Mouse (Mus musculus) MEL (cell line): ENCODE data around the gene Rbfox2. TPM values are rescaled to one million over a fixed set of nuclear protein-coding genes. Genes with fewer than 3 reads are reported as not detected.

Experiments
- DNase-seq: peaks from one replicate; pipeline ENCODE4 v3.0.0; 2011; ENCODE audit warnings: low read depth, low spot score
- H3K27ac ChIP-seq: 2 replicates; pipeline ENCODE4 v1.5.1; 2012; ENCODE audit warnings: low read depth, mild to moderate bottlenecking, control low read depth, low read length, moderate library complexity; ENCODE audit not compliant: control insufficient read depth
- H3K27me3 ChIP-seq, 2 experiments: fragments of 150-350 bp in 1 of 2; sonication (generic) in 1 of 2; 2 replicates each; pipeline ENCODE4 v1.6.1; 2012; ENCODE audit warnings: low read length in 2 of 2, mild to moderate bottlenecking in 2 of 2, improper control_type of control experiment in 1 of 2, moderate library complexity in 1 of 2; ENCODE audit not compliant: insufficient read depth in 2 of 2, control insufficient read depth in 1 of 2
- H3K36me3 ChIP-seq, 2 experiments: 2 replicates each; pipeline ENCODE4 v1.6.1; 2012 to 2014; ENCODE audit warnings: low read length in 2 of 2, improper control_type of control experiment in 1 of 2, inconsistent platforms in 1 of 2, mild to moderate bottlenecking in 1 of 2; ENCODE audit not compliant: insufficient read depth in 2 of 2, control insufficient read depth in 1 of 2
- H3K4me1 ChIP-seq, 2 experiments: fragments of 150-350 bp in 1 of 2; sonication (generic) in 1 of 2; 2 replicates each; pipeline ENCODE4 v1.6.1; 2012; ENCODE audit warnings: low read length in 2 of 2, improper control_type of control experiment in 1 of 2, mild to moderate bottlenecking in 1 of 2; ENCODE audit not compliant: insufficient read depth in 2 of 2, control insufficient read depth in 1 of 2
- H3K4me3 ChIP-seq, 2 experiments: fragments of 150-350 bp in 1 of 2; sonication (generic) in 1 of 2; 2 replicates each; pipeline ENCODE4 v1.5.1; 2012; ENCODE audit warnings: low read depth in 2 of 2, low read length in 2 of 2, mild to moderate bottlenecking in 2 of 2, moderate library complexity in 2 of 2, control low read depth in 1 of 2, improper control_type of control experiment in 1 of 2; ENCODE audit not compliant: control insufficient read depth in 1 of 2, insufficient read depth in 1 of 2
- H3K79me2 ChIP-seq: 2 replicates; pipeline ENCODE4 v1.6.1; 2012; ENCODE audit warnings: mild to moderate bottlenecking, low read length, moderate library complexity; ENCODE audit not compliant: control insufficient read depth, poor library complexity, insufficient read depth
- H3K9ac ChIP-seq: 2 replicates; pipeline ENCODE4 v1.6.1; 2012; ENCODE audit warnings: low read depth, mild to moderate bottlenecking, control low read depth, low read length, moderate library complexity; ENCODE audit not compliant: control insufficient read depth, poor library complexity, severe bottlenecking
- H3K9me3 ChIP-seq: fragments of 150-350 bp; sonication (generic); replicated peaks from 2 replicates; pipeline ENCODE4 v1.6.1; 2012; ENCODE audit warnings: mild to moderate bottlenecking, low read length, improper control_type of control experiment, moderate library complexity; ENCODE audit not compliant: insufficient read depth
- CHD1 ChIP-seq: IDR thresholded peaks from 2 replicates; pipeline ENCODE4 v1.6.1; 2012; ENCODE audit warnings: low read depth, mild to moderate bottlenecking, inconsistent platforms, low read length, improper control_type of control experiment
- CHD2 ChIP-seq: IDR thresholded peaks from 2 replicates; pipeline ENCODE4 v1.6.1; 2011; ENCODE audit warnings: low read length, improper control_type of control experiment
- CTCF ChIP-seq, 3 experiments: IDR thresholded peaks in 2 of 3; conservative IDR thresholded peaks in 1 of 3; 2 replicates each; pipeline ENCODE4 v1.5.1; 2011 to 2012; ENCODE audit warnings: low read length in 3 of 3, low read depth in 2 of 3, mild to moderate bottlenecking in 2 of 3, improper control_type of control experiment in 1 of 3, inconsistent platforms in 1 of 3, mixed read lengths in 1 of 3, moderate library complexity in 1 of 3; ENCODE audit not compliant: control insufficient read depth in 1 of 3, insufficient read depth in 1 of 3, poor library complexity in 1 of 3, severe bottlenecking in 1 of 3
- ELF1 ChIP-seq: IDR thresholded peaks from 2 replicates; pipeline ENCODE4 v1.6.1; 2014; ENCODE audit warnings: low read depth, mild to moderate bottlenecking, inconsistent platforms, low read length, improper control_type of control experiment, moderate library complexity
- EP300 ChIP-seq, 2 experiments: IDR thresholded peaks; 2 replicates each; pipeline ENCODE4 v1.6.1; 2011; ENCODE audit warnings: improper control_type of control experiment in 2 of 2, low read length in 2 of 2, low read depth in 1 of 2, mild to moderate bottlenecking in 1 of 2
- ETS1 ChIP-seq: IDR thresholded peaks from 2 replicates; pipeline ENCODE4 v1.6.1; 2012; ENCODE audit warnings: low read depth, mild to moderate bottlenecking, inconsistent platforms, low read length, improper control_type of control experiment, moderate library complexity
- GABPA ChIP-seq: IDR thresholded peaks from 2 replicates; pipeline ENCODE4 v1.6.1; 2012; ENCODE audit warnings: low read depth, mild to moderate bottlenecking, inconsistent platforms, low read length, improper control_type of control experiment, moderate library complexity
- HCFC1 ChIP-seq: IDR thresholded peaks from 2 replicates; pipeline ENCODE4 v1.6.1; 2012; ENCODE audit warnings: low read depth, mild to moderate bottlenecking, inconsistent platforms, low read length, improper control_type of control experiment, moderate library complexity
- JUND ChIP-seq: IDR thresholded peaks from 2 replicates; pipeline ENCODE4 v1.6.1; 2011; ENCODE audit warnings: low read depth, mild to moderate bottlenecking, improper control_type of control experiment, low read length
- MAX ChIP-seq: IDR thresholded peaks from 2 replicates; pipeline ENCODE4 v1.6.1; 2011; ENCODE audit warnings: low read length, improper control_type of control experiment
- MAZ ChIP-seq: IDR thresholded peaks from 2 replicates; pipeline ENCODE4 v1.6.1; 2012; ENCODE audit warnings: low read depth, mild to moderate bottlenecking, inconsistent platforms, low read length, improper control_type of control experiment
- MEF2A ChIP-seq: IDR thresholded peaks from 2 replicates; pipeline ENCODE4 v1.6.1; 2014; ENCODE audit warnings: low read depth, mild to moderate bottlenecking, inconsistent platforms, low read length, improper control_type of control experiment; ENCODE audit not compliant: poor library complexity, insufficient replicate concordance, severe bottlenecking; ENCODE audit errors: extremely low read depth
- MYB ChIP-seq: IDR thresholded peaks from 2 replicates; pipeline ENCODE4 v1.6.1; 2011; ENCODE audit warnings: mild to moderate bottlenecking, low read depth, low read length, improper control_type of control experiment
- MYC ChIP-seq: IDR thresholded peaks from 2 replicates; pipeline ENCODE4 v1.6.1; 2011; ENCODE audit warnings: low read depth, mild to moderate bottlenecking, low read length, improper control_type of control experiment, moderate library complexity
- POLR2A ChIP-seq, 2 experiments: IDR thresholded peaks; 2 replicates each; pipeline ENCODE4 v1.6.1; 2011 to 2012; ENCODE audit warnings: low read length in 2 of 2, mild to moderate bottlenecking in 2 of 2, control low read depth in 1 of 2, improper control_type of control experiment in 1 of 2, low read depth in 1 of 2, moderate library complexity in 1 of 2; ENCODE audit not compliant: control insufficient read depth in 1 of 2, insufficient read depth in 1 of 2, poor library complexity in 1 of 2
- POLR2AphosphoS2 ChIP-seq: IDR thresholded peaks from 2 replicates; pipeline ENCODE4 v1.6.1; 2011; ENCODE audit warnings: low read length, improper control_type of control experiment
- POLR2AphosphoS5 ChIP-seq: IDR thresholded peaks from 2 replicates; pipeline ENCODE4 v1.6.1; 2012; ENCODE audit warnings: low read depth, borderline replicate concordance, mild to moderate bottlenecking, inconsistent platforms, low read length, moderate library complexity, mixed read lengths
- RAD21 ChIP-seq: IDR thresholded peaks from 2 replicates; pipeline ENCODE4 v1.6.1; 2011; ENCODE audit warnings: mild to moderate bottlenecking, low read depth, low read length, improper control_type of control experiment
- RCOR1 ChIP-seq: IDR thresholded peaks from 2 replicates; pipeline ENCODE4 v1.6.1; 2012; ENCODE audit warnings: low read depth, mild to moderate bottlenecking, inconsistent platforms, low read length, improper control_type of control experiment
- SMC3 ChIP-seq: IDR thresholded peaks from 2 replicates; pipeline ENCODE4 v1.6.1; 2011; ENCODE audit warnings: low read depth, low read length, improper control_type of control experiment
- TAL1 ChIP-seq: IDR thresholded peaks from 2 replicates; pipeline ENCODE4 v1.6.1; 2012; ENCODE audit warnings: mild to moderate bottlenecking, inconsistent platforms, low read length, moderate library complexity, mixed read lengths
- TCF12 ChIP-seq: IDR thresholded peaks from 2 replicates; pipeline ENCODE4 v1.6.1; 2014; ENCODE audit warnings: low read depth, mild to moderate bottlenecking, inconsistent platforms, low read length, improper control_type of control experiment, moderate library complexity
- UBTF ChIP-seq: IDR thresholded peaks from 2 replicates; pipeline ENCODE4 v1.6.1; 2012; ENCODE audit warnings: low read depth, mild to moderate bottlenecking, inconsistent platforms, low read length, improper control_type of control experiment, moderate library complexity, borderline replicate concordance; ENCODE audit not compliant: insufficient read depth
- USF1 ChIP-seq: IDR thresholded peaks from 2 replicates; pipeline ENCODE4 v1.6.1; 2014; ENCODE audit warnings: low read depth, mild to moderate bottlenecking, inconsistent platforms, low read length, improper control_type of control experiment, moderate library complexity
- ZMIZ1 ChIP-seq: IDR thresholded peaks from 2 replicates; pipeline ENCODE4 v1.6.1; 2012; ENCODE audit warnings: low read depth, mild to moderate bottlenecking, inconsistent platforms, low read length, improper control_type of control experiment, moderate library complexity
- ZNF384 ChIP-seq: IDR thresholded peaks from 2 replicates; pipeline ENCODE4 v1.6.1; 2012; ENCODE audit warnings: low read depth, mild to moderate bottlenecking, inconsistent platforms, low read length, improper control_type of control experiment
- polyA plus RNA-seq, 2 experiments: library from polyadenylated mRNA; stranded (reverse) in 1 of 2; unstranded in 1 of 2; fragments of >175 nt in 1 of 2; fragments of >200 nt in 1 of 2; gene quantifications; 2 replicates each; pipeline versions ENCODE4 v1.2.1 to v1.2.4; 2012; ENCODE audit warnings: low replicate concordance in 2 of 2, low read depth in 1 of 2; ENCODE audit not compliant: insufficient read length in 2 of 2, insufficient read depth in 1 of 2, missing spikeins in 1 of 2
- total RNA-seq: library from RNA; depleted of rRNA; stranded (reverse); fragments of 300-350 nt; gene quantifications from 2 replicates; pipeline ENCODE4 v1.2.3, GENCODE M21; 2012

The Rbfox2 gene
- total and polyA plus RNA-seq, 3 experiments: 3.4 to 6.0 TPM; not detected in 1

DNA sequence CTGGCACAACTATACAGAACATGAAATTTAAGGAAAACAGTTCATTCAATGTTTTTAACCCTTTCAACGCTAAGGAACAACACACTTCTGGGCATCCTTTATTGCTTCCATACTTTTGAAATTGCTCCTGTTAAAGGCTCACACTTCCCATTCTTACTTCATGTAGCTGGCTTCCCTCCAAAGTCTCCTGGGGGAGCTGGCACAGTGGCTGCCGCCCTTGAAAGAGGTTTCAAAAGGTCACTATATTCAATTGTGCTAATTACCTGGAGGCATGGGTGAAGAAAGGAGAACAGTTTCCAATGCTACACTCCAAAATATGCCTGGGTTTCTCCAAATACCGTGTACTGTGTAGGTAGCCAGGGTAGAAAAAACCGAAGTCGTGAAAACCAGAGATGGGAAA is 124.0 kb downstream of the Rbfox2 start:
- Histone ChIP-seq H3K4me1 (no peaks in the 10 kb centered on the region), H3K79me2 (no peaks in the 10 kb centered on the region)
- no peak for TF ChIP-seq POLR2AphosphoS2
- TF ChIP-seq CTCF (IDR thresholded peaks at IDR 0.05 in 2 of 3, conservative IDR thresholded peaks at IDR 0.05 in 1 of 3; ENCODE audit: control insufficient read depth in 1 of 3, insufficient read depth in 1 of 3, low read depth in 2 of 3, low read length in 3 of 3, poor library complexity in 1 of 3, severe bottlenecking in 1 of 3): no peak
- TF ChIP-seq RCOR1: no peak
- TF ChIP-seq TAL1: no peak
- no peak for TF ChIP-seq JUND
- no peak for TF ChIP-seq CHD1
- TF ChIP-seq ZMIZ1: no peak
- TF ChIP-seq MAX: no peak
- TF ChIP-seq ELF1: no peak
- TF ChIP-seq POLR2A (IDR thresholded peaks at IDR 0.05; ENCODE audit: control insufficient read depth in 1 of 2, insufficient read depth in 1 of 2, low read depth in 1 of 2, low read length in 2 of 2, poor library complexity in 1 of 2): no peak
- no peak for TF ChIP-seq EP300 (IDR thresholded peaks at IDR 0.05; ENCODE audit: low read depth in 1 of 2, low read length in 2 of 2)
- no peak for TF ChIP-seq TCF12
- TF ChIP-seq UBTF: no peak
- no peak for TF ChIP-seq POLR2AphosphoS5
- TF ChIP-seq SMC3: no peak
- TF ChIP-seq RAD21: no peak
- TF ChIP-seq, all 39 proteins: peak for 0
- no peak overlapping the region for H3K9ac ChIP-seq
- no peaks in the 10 kb centered on the region for H3K36me3 ChIP-seq
- H3K9me3 ChIP-seq: no peaks in the 10 kb centered on the region
- no peaks in the 10 kb centered on the region for H3K27me3 ChIP-seq
- H3K27ac ChIP-seq: no peak overlapping the region
- no peak overlapping the region for H3K4me3 ChIP-seq
- no peak for DNase-seq

- Histone ChIP-seq H3K79me2 (no peaks in the 10 kb centered on the region), H3K27ac (no peak overlapping the region)
- DNase-seq: no peak
- TF ChIP-seq HCFC1 (no peak), ETS1 (no peak), CTCF (IDR thresholded peaks at IDR 0.05 in 2 of 3, conservative IDR thresholded peaks at IDR 0.05 in 1 of 3; ENCODE audit: control insufficient read depth in 1 of 3, insufficient read depth in 1 of 3, low read depth in 2 of 3, low read length in 3 of 3, poor library complexity in 1 of 3, severe bottlenecking in 1 of 3) (no peak), MYC (no peak), CHD2 (no peak), TCF12 (no peak), ELF1 (no peak), UBTF (no peak), GABPA (no peak), MEF2A (no peak), RAD21 (no peak), RCOR1 (no peak), MAZ (no peak), MYB (no peak), ZNF384 (no peak), USF1 (no peak)
- TF ChIP-seq, all 39 proteins: peak for 0
- no peaks in the 10 kb centered on the region for H3K4me1 ChIP-seq
- H3K36me3 ChIP-seq: no peaks in the 10 kb centered on the region
- no peaks in the 10 kb centered on the region for H3K9me3 ChIP-seq
- no peak overlapping the region for H3K4me3 ChIP-seq
- H3K27me3 ChIP-seq: no peaks in the 10 kb centered on the region
- no peak overlapping the region for H3K9ac ChIP-seq
Measured at GRCm38 (mm10) chr15:77174018-77174417, 132.8 kb downstream of the Rbfox2 start.
